Mouse (Mus musculus) ES-Bruce4 (cell line): Measurements from ENCODE around the gene Cyp26c1.

Experiments used
- CTCF ChIP-seq: IDR thresholded peaks from one replicate; pipeline ENCODE4 v1.8.1; 2011; ENCODE audit warnings: low read depth, low read length
- EP300 ChIP-seq: IDR thresholded peaks from 2 replicates; pipeline ENCODE4 v1.6.1; 2011; ENCODE audit warnings: low read depth, low read length; ENCODE audit not compliant: insufficient read depth
- POLR2A ChIP-seq: IDR thresholded peaks from one replicate; pipeline ENCODE4 v1.8.1; 2011; ENCODE audit warnings: low read length; ENCODE audit not compliant: insufficient read depth

- TF ChIP-seq CTCF (no peak), POLR2A (no peak), EP300 (no peak)
Measured at GRCm38 (mm10) chr19:37738575-37738974, 53.2 kb downstream of the Cyp26c1 start.
